Mouse (Mus musculus) heart, adult 18-20 months (tissue): ENCODE measurements around the gene Stk33. TPM values are rescaled to one million over a fixed set of nuclear protein-coding genes. Genes with fewer than 3 reads are reported as not detected.
A peak's percentile ranks its signal among the peaks of the same experiment; 100 is the strongest.

Experiments
- DNase-seq, 2 experiments: peaks; one replicate each; pipeline ENCODE4 v3.0.0; 2021 to 2022; ENCODE audit warnings: mixed read lengths in 1 of 2
- total RNA-seq, 2 experiments: library from RNA; stranded (reverse); gene quantifications; 2 replicates each; pipeline ENCODE4 v1.2.3; 2021

The Stk33 gene
- total RNA-seq, 2 experiments from 2014 or later = 0.33 TPM; not detected in 1

- DNase-seq = no peak
Measured at GRCm38 (mm10) chr7:109241313-109241712, 197.6 kb downstream of the Stk33 start.

DNA sequence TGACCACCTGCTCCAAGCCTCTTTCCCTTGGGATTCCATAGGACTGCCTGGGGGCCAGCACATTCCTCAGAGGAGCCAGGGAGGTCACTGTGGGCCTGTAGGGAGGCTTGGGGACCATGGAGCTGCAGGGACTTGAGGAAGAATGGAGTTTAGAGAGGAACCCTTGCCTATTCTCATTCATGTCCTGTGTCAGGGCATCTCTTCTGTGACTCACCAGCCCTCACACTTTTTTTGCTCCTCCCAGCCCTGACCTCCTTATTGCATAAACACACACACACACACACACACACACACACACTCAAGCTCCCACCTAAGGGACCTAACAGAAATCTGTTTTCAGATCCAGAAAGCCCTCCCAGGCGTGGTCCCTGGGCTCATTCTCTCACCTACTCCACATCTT is 199.5 kb downstream of the Stk33 start:
- no peak for DNase-seq

- no peak for DNase-seq
Measured at GRCm38 (mm10) chr7:109238724-109239123, 200.2 kb downstream of the Stk33 start.

GRCm38 (mm10) chr7:109234882-109235640 is 203.8 kb downstream of the Stk33 start:
- no peak for DNase-seq

DNA sequence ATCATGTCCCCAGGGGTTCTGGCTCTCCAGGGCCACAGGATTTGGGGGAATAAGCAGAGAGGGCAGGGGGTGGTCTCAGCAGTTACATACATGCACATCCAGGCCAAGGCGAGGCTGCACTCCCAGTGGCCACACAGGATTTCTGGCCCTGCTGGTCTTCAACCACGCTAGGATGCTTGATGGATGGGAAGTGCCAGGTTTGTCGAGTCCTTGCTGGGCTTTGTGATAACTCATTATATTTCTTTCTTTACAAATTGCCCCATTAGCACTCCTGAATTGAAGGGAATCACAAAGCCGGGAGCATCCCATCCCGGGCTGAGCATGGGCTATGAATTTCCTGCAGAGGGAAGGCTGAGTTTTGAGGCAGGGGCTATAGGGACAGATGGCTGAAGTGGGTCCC is 204.4 kb downstream of the Stk33 start:
- no peak for DNase-seq

- no peak for DNase-seq
Measured at GRCm38 (mm10) chr7:109231881-109232321, 207.0 kb downstream of the Stk33 start.

DNA sequence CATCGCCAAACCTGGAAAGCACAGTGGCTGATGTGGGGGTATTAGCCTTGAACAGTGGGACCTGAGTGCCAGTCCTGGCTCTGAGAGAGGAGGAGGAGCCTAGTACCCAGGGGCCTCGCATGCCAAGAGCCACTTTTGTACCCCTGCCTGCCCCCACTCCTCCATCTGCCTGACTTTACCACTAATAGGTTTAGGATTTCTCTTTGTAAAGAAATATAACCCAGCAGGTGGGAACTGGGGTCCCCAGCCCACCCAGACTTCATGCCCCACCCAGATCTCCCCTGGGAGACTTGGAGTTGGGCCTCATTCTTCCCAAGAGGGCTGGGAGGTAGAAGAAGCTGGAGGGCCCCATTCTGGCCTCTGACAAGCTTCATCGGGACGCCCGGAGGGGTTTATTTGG is 207.6 kb downstream of the Stk33 start:
- no peak for DNase-seq

DNA sequence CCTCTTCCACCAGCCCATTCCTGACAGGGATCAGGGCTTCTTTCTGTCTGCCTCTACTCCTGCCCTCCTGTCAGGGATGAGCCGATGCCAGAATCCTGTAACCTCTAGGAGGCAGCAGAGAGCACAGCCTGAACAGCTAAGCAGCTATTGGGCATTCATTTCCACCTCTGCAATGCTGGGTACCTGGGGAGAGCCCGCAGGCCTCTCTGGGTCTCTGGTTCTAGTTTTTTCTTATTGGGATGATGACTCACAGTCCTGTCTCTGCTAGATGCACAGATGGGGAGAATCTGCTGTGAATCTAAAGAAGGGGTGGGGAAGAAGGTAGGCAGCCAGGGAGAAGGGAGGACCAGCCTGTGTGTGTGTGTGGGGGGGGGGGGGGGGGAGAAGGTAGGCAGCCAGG is 208.1 kb downstream of the Stk33 start:
- peak; percentile 41 to 78 for DNase-seq

Other genes starting within 250 kb of the Stk33 start
- under 1 TPM; 0.07 to 0.23 TPM for gene Trim66, start 69.1 kb upstream of the Stk33 start, total RNA-seq
- 10 to 100 TPM; 93.0 to 99.0 TPM for gene Rpl27a, start 80.1 kb upstream of the Stk33 start, total RNA-seq